Mouse (Mus musculus) myocyte (in vitro differentiated cells): ENCODE measurements around the gene Gpr85. TPM values are rescaled to one million over a fixed set of nuclear protein-coding genes. Genes with fewer than 3 reads are reported as not detected.

ENCODE experiments used
- H3K27me3 ChIP-seq: one replicate; pipeline ENCODE4 v1.6.1; 2011; ENCODE audit not compliant: control insufficient read depth, insufficient read depth, insufficient read length
- H3K36me3 ChIP-seq: one replicate; pipeline ENCODE4 v1.6.1; 2011; ENCODE audit not compliant: control insufficient read depth, insufficient read depth
- H3K4me2 ChIP-seq: one replicate; pipeline ENCODE4 v1.6.1; 2011; ENCODE audit warnings: low read depth, control low read depth
- H3K4me3 ChIP-seq: one replicate; pipeline ENCODE4 v1.5.1; 2011; ENCODE audit warnings: mild to moderate bottlenecking, control low read depth, moderate library complexity
- H3K79me2 ChIP-seq: one replicate; pipeline ENCODE4 v1.6.1; 2011; ENCODE audit not compliant: control insufficient read depth, insufficient read depth
- H3ac ChIP-seq: one replicate; pipeline ENCODE4 v1.6.1; 2011; ENCODE audit not compliant: control insufficient read depth, insufficient read length
- CEBPB ChIP-seq: IDR thresholded peaks from 2 replicates; pipeline ENCODE4 v1.6.1; 2011; ENCODE audit warnings: mild to moderate bottlenecking, moderate library complexity; ENCODE audit not compliant: poor library complexity, insufficient read depth, severe bottlenecking
- E2F4 ChIP-seq: IDR thresholded peaks from one replicate; pipeline ENCODE4 v1.6.1; 2011; ENCODE audit warnings: mild to moderate bottlenecking, control low read depth, moderate library complexity; ENCODE audit not compliant: insufficient read depth
- MAX ChIP-seq: IDR thresholded peaks from one replicate; pipeline ENCODE4 v1.6.1; 2011; ENCODE audit warnings: low read depth, mild to moderate bottlenecking, control low read depth
- MYOD1 ChIP-seq, 3 experiments: IDR thresholded peaks; one replicate each; pipeline ENCODE4 v1.6.1; 2011; ENCODE audit warnings: control low read depth in 2 of 3, low read depth in 2 of 3, mild to moderate bottlenecking in 2 of 3, moderate library complexity in 1 of 3; ENCODE audit not compliant: insufficient read length in 2 of 3, control insufficient read depth in 1 of 3
- MYOG ChIP-seq, 3 experiments: IDR thresholded peaks; one replicate each; pipeline ENCODE4 v1.6.1; 2011; ENCODE audit warnings: control low read depth in 2 of 3, low read depth in 2 of 3, mild to moderate bottlenecking in 2 of 3; ENCODE audit not compliant: insufficient read length in 2 of 3, control insufficient read depth in 1 of 3, insufficient read depth in 1 of 3
- POLR2A ChIP-seq: IDR thresholded peaks from one replicate; pipeline ENCODE4 v1.6.1; 2011; ENCODE audit warnings: low read depth, mild to moderate bottlenecking, control low read depth, moderate library complexity; ENCODE audit not compliant: insufficient read length
- POLR2AphosphoS2 ChIP-seq: IDR thresholded peaks from one replicate; pipeline ENCODE4 v1.6.1; 2011; ENCODE audit warnings: low read depth, control low read depth; ENCODE audit not compliant: insufficient read length
- REST ChIP-seq: IDR thresholded peaks from one replicate; pipeline ENCODE4 v1.6.1; 2011; ENCODE audit warnings: mild to moderate bottlenecking, control low read depth, moderate library complexity; ENCODE audit not compliant: insufficient read depth, insufficient read length
- SRF ChIP-seq: IDR thresholded peaks from one replicate; pipeline ENCODE4 v1.6.1; 2011; ENCODE audit warnings: low read depth; ENCODE audit not compliant: control insufficient read depth, insufficient read length
- TCF12 ChIP-seq: IDR thresholded peaks from one replicate; pipeline ENCODE4 v1.6.1; 2011; ENCODE audit warnings: mild to moderate bottlenecking, control low read depth; ENCODE audit not compliant: poor library complexity, insufficient read depth, severe bottlenecking
- TCF3 ChIP-seq: IDR thresholded peaks from one replicate; pipeline ENCODE4 v1.6.1; 2011; ENCODE audit warnings: low read depth, control low read depth; ENCODE audit not compliant: insufficient read length
- USF1 ChIP-seq: IDR thresholded peaks from one replicate; pipeline ENCODE4 v1.6.1; 2011; ENCODE audit warnings: low read depth, mild to moderate bottlenecking, control low read depth, moderate library complexity
- polyA plus RNA-seq: library from polyadenylated mRNA; unstranded; fragments of >200 nt; fragmentation: generic; extraction: Trizol; gene quantifications from one replicate; pipeline ENCODE4 v1.2.1, GENCODE M21; 2012; ENCODE audit warnings: missing spikeins

Gpr85 gene
- polyA plus RNA-seq, 1 experiment: 1.5 TPM

DNA sequence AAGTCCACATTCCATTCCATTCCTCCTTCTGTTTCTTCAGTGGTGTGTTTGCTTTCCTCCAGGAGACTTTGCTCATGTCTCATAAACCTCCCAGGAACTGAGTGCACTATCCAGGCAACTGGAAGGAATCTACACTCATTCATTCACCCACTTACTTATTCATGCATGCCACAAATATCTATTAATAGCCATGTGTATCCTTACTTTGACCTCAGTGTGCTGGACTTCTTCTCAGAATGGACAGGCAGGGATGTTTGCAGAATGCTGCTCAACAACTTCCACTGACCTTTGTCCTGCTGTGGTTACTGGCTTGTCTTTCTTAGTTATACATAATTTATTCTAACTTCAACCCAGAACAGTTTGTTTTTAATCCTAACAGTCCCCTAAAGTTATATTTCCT, 23.1 kb downstream of the Gpr85 start:
- Histone ChIP-seq H3K36me3 (no peaks in the 10 kb centered on the region), H3ac (no peak overlapping the region), H3K79me2 (no peaks in the 10 kb centered on the region), H3K4me3 (no peak overlapping the region), H3K4me2 (no peak overlapping the region), H3K27me3 (no peaks in the 10 kb centered on the region)
- no peak for TF ChIP-seq MYOG (IDR thresholded peaks at IDR 0.05; ENCODE audit: control insufficient read depth in 1 of 3, insufficient read depth in 1 of 3, insufficient read length in 2 of 3, low read depth in 2 of 3)
- TF ChIP-seq MYOD1 (IDR thresholded peaks at IDR 0.05; ENCODE audit: control insufficient read depth in 1 of 3, insufficient read length in 2 of 3, low read depth in 2 of 3): no peak
- no peak for TF ChIP-seq USF1
- no peak for TF ChIP-seq POLR2AphosphoS2
- TF ChIP-seq MAX: no peak
- no peak for TF ChIP-seq REST
- TF ChIP-seq TCF3: no peak
- no peak for TF ChIP-seq E2F4
- TF ChIP-seq CEBPB: no peak
- no peak for TF ChIP-seq TCF12
- no peak for TF ChIP-seq POLR2A

DNA sequence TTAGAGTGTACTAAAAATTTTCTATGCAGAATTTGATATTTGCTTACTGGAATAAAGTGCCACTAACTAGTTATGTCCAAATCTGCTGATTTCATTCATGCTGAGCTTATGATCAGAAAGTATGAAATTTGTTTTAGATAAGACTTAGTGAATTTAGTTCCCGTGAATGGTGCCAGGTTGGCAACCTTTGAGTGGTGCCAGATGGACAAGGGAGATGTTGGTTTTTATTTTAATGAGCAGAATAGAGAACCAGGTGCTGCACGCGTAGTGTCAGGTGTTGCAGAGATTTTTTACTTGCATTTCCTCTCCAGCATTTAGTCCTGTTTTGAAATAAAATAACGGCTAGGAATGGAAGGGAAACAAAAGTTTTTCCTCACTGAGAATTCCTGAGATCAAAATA, 27.6 kb downstream of the Gpr85 start:
- TF ChIP-seq MYOG (IDR thresholded peaks at IDR 0.05; ENCODE audit: control insufficient read depth in 1 of 3, insufficient read depth in 1 of 3, insufficient read length in 2 of 3, low read depth in 2 of 3) (no peak), POLR2A (no peak)
- no peaks in the 10 kb centered on the region for H3K27me3 ChIP-seq
- no peak overlapping the region for H3K4me3 ChIP-seq
- no peak overlapping the region for H3K4me2 ChIP-seq
- H3K79me2 ChIP-seq: no peaks in the 10 kb centered on the region
- no peaks in the 10 kb centered on the region for H3K36me3 ChIP-seq
- H3ac ChIP-seq: no peak overlapping the region

DNA sequence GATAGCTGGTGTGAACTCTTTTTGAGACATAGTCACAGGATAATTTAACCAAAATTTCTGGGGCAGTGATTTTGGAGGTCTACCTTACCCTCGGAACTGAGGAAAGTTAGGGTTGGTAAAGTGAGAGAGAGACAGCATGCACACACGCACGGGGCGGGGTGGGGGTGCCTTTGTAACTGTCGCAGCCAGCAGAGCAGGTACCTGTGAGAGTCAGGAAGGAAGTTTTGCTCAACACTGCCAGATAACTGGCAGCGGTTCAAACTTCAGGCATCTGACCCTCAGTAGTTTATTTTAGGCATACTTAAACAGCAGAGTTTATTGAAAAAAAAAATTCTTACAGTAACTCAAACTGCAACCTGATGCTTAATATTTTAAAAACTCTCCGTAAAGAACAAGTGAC, 39.7 kb downstream of the Gpr85 start:
- H3K36me3 ChIP-seq: no peaks in the 10 kb centered on the region
- no peak overlapping the region for H3K4me2 ChIP-seq
- no peaks in the 10 kb centered on the region for H3K27me3 ChIP-seq
- no peak for TF ChIP-seq MAX
- TF ChIP-seq CEBPB: no peak
- TF ChIP-seq REST: no peak
- no peak for TF ChIP-seq USF1
- no peak for TF ChIP-seq POLR2AphosphoS2
- no peak for TF ChIP-seq SRF
- no peak for TF ChIP-seq POLR2A
- H3K4me3 ChIP-seq: no peak overlapping the region
- no peaks in the 10 kb centered on the region for H3K79me2 ChIP-seq
- no peak overlapping the region for H3ac ChIP-seq

DNA sequence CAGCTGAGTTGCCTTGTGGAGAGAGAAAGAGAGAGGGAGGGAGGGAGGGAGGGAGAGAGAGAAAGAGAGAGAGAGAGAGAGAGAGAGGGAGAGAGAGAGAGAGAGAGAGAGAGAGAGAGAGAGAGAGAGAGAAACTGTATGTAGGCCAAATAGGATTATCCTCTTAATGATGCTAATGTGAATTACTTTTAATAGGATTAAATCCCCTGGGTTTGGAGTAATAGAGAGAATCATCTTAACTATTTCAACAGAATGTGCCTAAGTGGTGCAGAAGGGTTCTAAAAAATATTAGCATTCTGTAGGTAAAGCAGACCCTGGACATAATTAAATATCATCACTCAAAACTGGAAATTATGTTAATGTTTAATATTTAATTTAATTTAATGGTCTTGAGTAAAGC, 42.4 kb downstream of the Gpr85 start:
- Histone ChIP-seq H3K79me2 (no peaks in the 10 kb centered on the region), H3K4me3 (no peak overlapping the region), H3K4me2 (no peak overlapping the region), H3K27me3 (no peaks in the 10 kb centered on the region), H3K36me3 (no peaks in the 10 kb centered on the region), H3ac (no peak overlapping the region)
- TF ChIP-seq POLR2AphosphoS2 (no peak), USF1 (no peak), CEBPB (no peak), MYOG (IDR thresholded peaks at IDR 0.05; ENCODE audit: control insufficient read depth in 1 of 3, insufficient read depth in 1 of 3, insufficient read length in 2 of 3, low read depth in 2 of 3) (no peak), TCF12 (no peak), MAX (no peak), TCF3 (no peak), E2F4 (no peak), POLR2A (no peak), MYOD1 (IDR thresholded peaks at IDR 0.05; ENCODE audit: control insufficient read depth in 1 of 3, insufficient read length in 2 of 3, low read depth in 2 of 3) (no peak), REST (no peak), SRF (no peak)

Other genes with a start within 250 kb of the Gpr85 start
- gene Tmem168, start 231.8 kb downstream of the Gpr85 start, polyA plus RNA-seq: 9.8 TPM
- gene Bmt2, start 162.0 kb downstream of the Gpr85 start, polyA plus RNA-seq: 2.8 TPM
- 50.4 TPM for gene 2610001J05Rik, start 31.6 kb upstream of the Gpr85 start, polyA plus RNA-seq